Mouse (Mus musculus): ENCODE measurements around the gene Trak1.

The Trak1 gene

GRCm38 (mm10) chr9:121403157-121403671 is 105.9 kb downstream of the Trak1 start:
- DNase-seq, result peak; percentile 56 to 69

- DNase-seq, result no peak
Measured at GRCm38 (mm10) chr9:121403699-121404098, 106.4 kb downstream of the Trak1 start.

- no peak for DNase-seq
Measured at GRCm38 (mm10) chr9:121405088-121405681, 107.9 kb downstream of the Trak1 start.

- no peak for DNase-seq
Measured at GRCm38 (mm10) chr9:121405792-121406191, 108.5 kb downstream of the Trak1 start.

- DNase-seq, result no peak
Measured at GRCm38 (mm10) chr9:121414237-121414636, 116.9 kb downstream of the Trak1 start.

- DNase-seq, result peak; percentile 91 to 95
Measured at GRCm38 (mm10) chr9:121415626-121416241, 118.4 kb downstream of the Trak1 start.

- DNase-seq, result no peak
Measured at GRCm38 (mm10) chr9:121416460-121416859, 119.2 kb downstream of the Trak1 start.

- DNase-seq, result no peak
Measured at GRCm38 (mm10) chr9:121416872-121417637, 119.8 kb downstream of the Trak1 start.

- no peak for DNase-seq
Measured at GRCm38 (mm10) chr9:121419011-121419410, 121.7 kb downstream of the Trak1 start.

- peak; percentile 42 to 60 for DNase-seq
Measured at GRCm38 (mm10) chr9:121419573-121419972, 122.3 kb downstream of the Trak1 start.

- peak; percentile 62 to 80 for DNase-seq
Measured at GRCm38 (mm10) chr9:121420817-121421216, 123.5 kb downstream of the Trak1 start.

GRCm38 (mm10) chr9:121422402-121422801 is 125.1 kb downstream of the Trak1 start:
- peak; percentile 84 to 93 for DNase-seq

GRCm38 (mm10) chr9:121423621-121424020 is 126.3 kb downstream of the Trak1 start:
- no peak for DNase-seq

GRCm38 (mm10) chr9:121424281-121425164 is 127.2 kb downstream of the Trak1 start:
- no peak for DNase-seq

- DNase-seq, result no peak
Measured at GRCm38 (mm10) chr9:121426451-121426850, 129.1 kb downstream of the Trak1 start.

- no peak for DNase-seq
Measured at GRCm38 (mm10) chr9:121426902-121427301, 129.6 kb downstream of the Trak1 start.

GRCm38 (mm10) chr9:121429592-121429991 is 132.3 kb downstream of the Trak1 start:
- DNase-seq, result no peak

- no peak for DNase-seq
Measured at GRCm38 (mm10) chr9:121430379-121430778, 133.1 kb downstream of the Trak1 start.

GRCm38 (mm10) chr9:121433745-121434528 is 136.6 kb downstream of the Trak1 start:
- DNase-seq, result peak; percentile 35 to 59

- DNase-seq, result no peak
Measured at GRCm38 (mm10) chr9:121435332-121435956, 138.1 kb downstream of the Trak1 start.

- no peak for DNase-seq
Measured at GRCm38 (mm10) chr9:121436501-121436900, 139.2 kb downstream of the Trak1 start.
